Mouse (Mus musculus): ENCODE data around the gene Ccng1. TPM values are rescaled to one million over a fixed set of nuclear protein-coding genes. Genes with fewer than 3 reads are reported as not detected.

Ccng1 gene
- total RNA-seq (2023) = 10 to 100 TPM; 43.1 to 47.4 TPM

DNA sequence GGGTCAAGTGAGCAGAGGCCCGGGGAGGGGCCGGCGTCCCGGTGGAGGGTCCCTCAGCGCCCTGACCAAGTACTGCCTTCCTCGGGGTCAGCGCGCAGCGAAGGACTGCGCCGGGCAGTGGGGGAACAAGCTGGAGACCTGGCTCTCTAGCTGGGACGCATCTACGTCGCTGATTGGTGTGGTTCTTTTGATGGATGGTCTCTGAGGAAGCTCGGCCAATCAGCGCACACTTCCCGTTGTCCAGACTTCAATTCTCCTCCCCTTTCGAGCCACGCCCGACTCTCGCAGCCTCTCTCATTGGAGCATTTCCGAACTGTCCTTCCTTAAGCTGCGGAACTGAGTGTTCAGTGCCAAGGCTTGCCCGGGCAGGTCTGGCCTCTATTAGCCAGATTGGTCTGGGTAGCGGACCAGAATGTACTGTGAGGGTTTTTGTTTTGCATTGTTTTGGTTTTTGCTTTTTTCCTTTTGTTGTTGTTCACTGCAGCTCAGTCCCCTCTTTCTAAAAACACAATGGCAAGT, at the start of gene Ccng1:
Gene Ccng1 (minus strand): TSS at position 203 of the 519 bp plus-strand sequence.

GRCm38 (mm10) chr11:40733339-40734174, 21.6 kb downstream of the Ccng1 start, which contains the start of the genes Hmmr and Nudcd2:
Gene Hmmr (minus strand): TSS chr11:40733422.
Gene Nudcd2 (plus strand): TSS chr11:40733667.

Other genes with a start within 250 kb of the Ccng1 start
- 100 to 1,000 TPM; 136 to 149 TPM for gene Mat2b, start 60.1 kb downstream of the Ccng1 start, total RNA-seq (2023)
- gene Hmmr, start 21.9 kb downstream of the Ccng1 start, total RNA-seq (2023) = 1 to 10 TPM; 1.1 to 2.5 TPM
- gene Nudcd2, start 21.6 kb downstream of the Ccng1 start, total RNA-seq (2023) = 10 to 100 TPM; 16.3 to 22.5 TPM